29 mouse cellular contexts compared by ENCODE assay signal in genomic region chr3:81110968-81111367, GRCm38 (mm10).
"Had no signal": no experiment of that assay in that cellular context is flagged by ENCODE, and none has a peak within 500 bp of the region (broad histone marks: within the 10 kb centered on the region; RNA-seq: fewer than 3 reads in every experiment).

No protein-coding gene starts in this region.

- DNase-seq: cerebellum, adult 2 months; cerebellum, adult 8-10 months; cerebellum, adult 9-10 months; cerebellum, adult 9-11 months; cerebellum, postnatal 10 days; cerebellum, postnatal 14 days; cerebellum, postnatal 25 days; cerebellum, postnatal 36 days; embryo, embryonic 11 days; forebrain, postnatal 0 days; gastrocnemius, adult 2 months; gastrocnemius, postnatal 10 days; gastrocnemius, postnatal 14 days; gastrocnemius, postnatal 25 days; gastrocnemius, postnatal 36 days; heart, adult 11 months; heart, adult 18-20 months; heart, adult 2 months had no signal

- H3K36me3 ChIP-seq: embryonic facial prominence, embryonic 10.5 days; embryonic facial prominence, embryonic 12.5 days; embryonic facial prominence, embryonic 13.5 days; embryonic facial prominence, embryonic 15.5 days; forebrain, embryonic 10.5 days; forebrain, embryonic 12.5 days; forebrain, embryonic 15.5 days had no signal

- ATAC-seq: forebrain, embryonic 13.5 days; forebrain, embryonic 14.5 days; forebrain, embryonic 15.5 days; forebrain, embryonic 16.5 days; forebrain, postnatal 0 days had no signal

- H3K4me3 ChIP-seq: embryonic facial prominence, embryonic 10.5 days; embryonic facial prominence, embryonic 12.5 days; embryonic facial prominence, embryonic 13.5 days; embryonic facial prominence, embryonic 15.5 days; erythroblast, embryonic 14.5 days; forebrain, embryonic 10.5 days; forebrain, embryonic 12.5 days; forebrain, embryonic 13.5 days; forebrain, embryonic 15.5 days; gastrocnemius, adult 2 months; heart, adult 2 months had no signal

- H3K4me2 ChIP-seq: embryonic facial prominence, embryonic 12.5 days; embryonic facial prominence, embryonic 13.5 days; embryonic facial prominence, embryonic 15.5 days; forebrain, embryonic 12.5 days; forebrain, embryonic 13.5 days; forebrain, embryonic 15.5 days had no signal

- H3K27me3 ChIP-seq: embryonic facial prominence, embryonic 12.5 days; embryonic facial prominence, embryonic 13.5 days; embryonic facial prominence, embryonic 15.5 days; forebrain, embryonic 12.5 days; forebrain, embryonic 13.5 days; forebrain, embryonic 15.5 days had no signal

- H3K9ac ChIP-seq: embryonic facial prominence, embryonic 12.5 days; embryonic facial prominence, embryonic 13.5 days; embryonic facial prominence, embryonic 15.5 days; forebrain, embryonic 12.5 days; forebrain, embryonic 13.5 days; forebrain, embryonic 15.5 days; forebrain, postnatal 0 days had no signal

- H3K4me1 ChIP-seq: embryonic facial prominence, embryonic 13.5 days; embryonic facial prominence, embryonic 15.5 days; forebrain, embryonic 10.5 days; forebrain, embryonic 12.5 days; forebrain, embryonic 13.5 days; forebrain, embryonic 15.5 days had no signal

- H3K27ac ChIP-seq: embryonic facial prominence, embryonic 10.5 days; embryonic facial prominence, embryonic 12.5 days; embryonic facial prominence, embryonic 13.5 days; embryonic facial prominence, embryonic 15.5 days; forebrain, embryonic 10.5 days; forebrain, embryonic 12.5 days; forebrain, embryonic 13.5 days; forebrain, embryonic 15.5 days; gastrocnemius, adult 2 months; heart, adult 2 months had no signal

- H3K9me3 ChIP-seq: embryonic facial prominence, embryonic 10.5 days; embryonic facial prominence, embryonic 12.5 days; embryonic facial prominence, embryonic 13.5 days; embryonic facial prominence, embryonic 15.5 days; forebrain, embryonic 10.5 days; forebrain, embryonic 12.5 days; forebrain, embryonic 13.5 days; forebrain, embryonic 15.5 days had no signal
